Mouse (Mus musculus) left cerebral cortex, adult 9 months (tissue): ENCODE data around the gene Klhdc8b.

Experiments
- DNase-seq, 2 experiments: peaks; one replicate each; pipeline ENCODE4 v3.0.0; 2022; ENCODE audit warnings: low spot score in 2 of 2

The Klhdc8b gene

GRCm38 (mm10) chr9:108461181-108461631, at the start of gene Klhdc8b:
Klhdc8b (minus strand) TSS chr9:108461581.
- DNase-seq, result no peak

- no peak for DNase-seq
These were observed 47.4 kb upstream of the Klhdc8b start for GRCm38 (mm10) chr9:108508776-108509175.

- DNase-seq, result peak; percentile 85 to 95
These were observed 46.4 kb upstream of the Klhdc8b start, which contains the start of gene Qars for GRCm38 (mm10) chr9:108507619-108508434. Qars (plus strand) TSS chr9:108507706.

GRCm38 (mm10) chr9:108506901-108507300, 45.5 kb upstream of the Klhdc8b start:
- no peak for DNase-seq

- DNase-seq, result no peak
These were observed 38.6 kb upstream of the Klhdc8b start for GRCm38 (mm10) chr9:108499943-108500342.

GRCm38 (mm10) chr9:108499231-108499630, 37.9 kb upstream of the Klhdc8b start:
- DNase-seq, result no peak

- DNase-seq, result no peak
These were observed 33.5 kb upstream of the Klhdc8b start for GRCm38 (mm10) chr9:108494905-108495304.

GRCm38 (mm10) chr9:108494146-108494825, 32.9 kb upstream of the Klhdc8b start:
- no peak for DNase-seq

GRCm38 (mm10) chr9:108493246-108493645, 31.9 kb upstream of the Klhdc8b start:
- no peak for DNase-seq

GRCm38 (mm10) chr9:108492043-108492750, 30.8 kb upstream of the Klhdc8b start:
- DNase-seq, result no peak

GRCm38 (mm10) chr9:108491286-108491580, 29.9 kb upstream of the Klhdc8b start:
- no peak for DNase-seq

- DNase-seq, result peak; percentile 92 to 96
These were observed 29.3 kb upstream of the Klhdc8b start, which contains the start of gene Usp19 for GRCm38 (mm10) chr9:108490559-108491285. Usp19 (plus strand) TSS chr9:108490602.

- DNase-seq, result no peak
These were observed 28.5 kb upstream of the Klhdc8b start for GRCm38 (mm10) chr9:108489702-108490558.

GRCm38 (mm10) chr9:108489215-108489614, 27.8 kb upstream of the Klhdc8b start:
- no peak for DNase-seq

GRCm38 (mm10) chr9:108488403-108488802, 27.0 kb upstream of the Klhdc8b start:
- DNase-seq, result no peak

GRCm38 (mm10) chr9:108486973-108487530, 25.7 kb upstream of the Klhdc8b start:
- DNase-seq, result no peak

GRCm38 (mm10) chr9:108485301-108485875, 24.0 kb upstream of the Klhdc8b start:
- no peak for DNase-seq

GRCm38 (mm10) chr9:108484021-108484420, 22.6 kb upstream of the Klhdc8b start:
- DNase-seq, result no peak

GRCm38 (mm10) chr9:108483051-108483790, 21.8 kb upstream of the Klhdc8b start:
- no peak for DNase-seq
